Mouse (Mus musculus): ENCODE results near the gene Agxt.

GRCm38 (mm10) chr1:93092582-93092981 lies 42.5 kb upstream of the Agxt start:
- TF ChIP-seq POLR2A (IDR thresholded peaks at IDR 0.05; ENCODE audit: borderline replicate concordance, insufficient read depth, low read length) (no peak), CTCF (IDR thresholded peaks at IDR 0.05; ENCODE audit: borderline replicate concordance, insufficient read depth, low read depth, low read length) (no peak)
